Mouse (Mus musculus) 416B (cell line): ENCODE measurements at regions not wholly inside any gene's neighbourhood (a gene's known extent, or its start where the extent isn't known, plus 50 kb on each side); places are given as distances from the start of the nearest gene placed in this dataset.
"Not testable (repeated sequence)": the region's sequence is repeated elsewhere in the genome, so short reads cannot be mapped to it uniquely, and the experiment has no call there.

ENCODE experiments used
- DNase-seq: peaks from one replicate; pipeline ENCODE4 v3.0.0; 2011; ENCODE audit warnings: low read depth

DNA sequence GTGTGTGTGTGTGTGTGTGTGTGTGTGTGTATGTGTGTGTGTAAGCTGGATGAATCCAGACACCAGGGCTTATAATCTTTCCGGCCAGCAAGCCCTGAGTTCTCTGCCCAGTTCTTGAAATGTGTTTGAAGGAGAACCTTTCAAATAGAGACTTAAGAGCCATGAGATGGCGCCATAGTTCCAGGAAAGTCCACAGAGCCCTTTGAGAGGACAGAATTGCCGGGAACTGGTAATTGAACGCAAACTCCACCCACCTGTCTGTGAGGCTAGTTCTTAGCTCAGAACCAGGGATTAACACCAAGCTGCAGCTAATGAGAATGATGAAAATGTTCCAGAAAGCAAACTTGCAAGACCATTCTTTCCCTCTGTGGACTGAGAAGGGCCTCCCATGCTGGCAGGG lies 72.2 kb downstream of the Trim42 start:
- DNase-seq, result peak; percentile 45

DNA sequence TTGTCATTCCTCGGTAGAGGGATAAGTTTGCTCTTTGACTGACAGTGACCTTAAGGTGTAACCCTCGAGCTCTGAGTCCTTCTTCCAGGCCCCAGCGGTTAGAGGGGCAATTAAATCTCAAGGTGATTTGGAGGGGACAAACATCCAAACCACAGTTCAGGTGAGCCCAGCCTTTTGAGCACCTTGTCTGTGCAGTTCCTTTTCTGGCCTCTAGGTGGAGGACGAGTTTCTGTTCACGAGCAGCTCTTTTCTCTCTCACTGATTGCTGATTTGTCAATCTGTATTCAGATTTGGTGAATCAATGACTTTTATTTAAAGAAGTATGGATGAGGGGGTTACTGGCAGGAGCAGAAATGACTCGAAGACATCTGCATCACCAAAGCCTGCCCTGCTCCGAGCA lies 74.0 kb downstream of the Trim42 start:
- peak; percentile 8 for DNase-seq

DNA sequence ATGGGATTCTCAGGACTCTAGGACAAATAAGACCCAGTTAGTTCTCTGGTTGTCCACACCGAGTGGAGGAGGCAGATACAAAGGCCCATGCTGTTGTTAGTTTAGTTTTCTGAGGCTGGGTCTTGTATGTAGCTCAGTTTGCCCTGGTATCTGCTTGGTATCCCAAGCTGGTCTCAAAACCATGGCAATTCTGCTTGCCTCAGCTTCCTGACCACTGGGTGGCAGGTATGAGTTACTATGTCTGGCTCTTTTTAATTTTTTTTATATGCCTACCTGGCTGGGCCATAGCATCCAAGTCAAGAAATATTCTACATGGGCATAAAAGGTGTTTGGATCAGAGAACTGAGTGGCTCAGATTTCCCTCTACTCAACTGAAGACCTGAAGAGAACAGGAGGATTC lies 77.9 kb downstream of the Trim42 start:
- no peak for DNase-seq

DNA sequence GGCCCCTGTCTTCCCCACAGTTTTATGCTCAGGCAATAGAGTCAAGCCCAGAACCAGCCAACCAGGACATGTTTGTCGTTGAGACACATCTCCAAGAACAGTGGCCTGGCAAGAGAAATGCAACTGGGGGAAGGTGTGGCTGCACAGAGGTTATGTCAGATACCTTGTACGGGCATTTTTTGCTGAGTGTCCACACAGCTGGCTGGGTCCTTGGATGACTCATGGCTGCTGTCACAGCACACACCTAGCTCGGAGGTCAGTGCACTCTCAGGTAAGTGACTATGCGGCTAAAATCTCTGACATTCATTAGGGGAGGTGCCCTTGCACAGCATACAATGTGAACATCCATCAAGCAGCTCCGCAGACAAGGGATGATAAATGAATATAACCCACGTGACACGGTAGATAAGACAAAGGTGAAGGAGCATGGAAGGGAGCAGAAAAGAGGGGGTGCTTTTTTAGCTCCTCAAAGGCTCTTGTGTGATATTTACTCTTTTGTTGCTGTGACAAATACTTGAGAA lies 85.4 kb downstream of the Trim42 start:
- no peak for DNase-seq

DNA sequence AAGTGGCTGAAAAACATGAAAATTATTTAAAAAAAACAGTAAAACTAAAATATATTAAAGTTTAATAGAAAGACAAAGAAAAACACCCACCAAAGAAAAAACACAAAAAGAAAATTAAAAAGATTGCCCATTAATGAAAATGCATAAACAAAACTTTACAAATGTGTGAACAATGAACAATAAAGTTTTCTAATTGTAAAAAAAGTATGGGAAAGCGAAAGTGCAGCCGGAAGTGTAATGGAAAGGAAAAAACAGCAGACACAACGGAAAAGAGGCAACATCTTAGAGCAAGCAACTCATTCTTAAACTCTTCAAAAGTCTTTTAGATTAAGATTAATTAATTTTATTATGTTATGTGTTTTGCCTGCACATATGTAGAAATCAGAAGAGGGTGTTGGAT lies 87.7 kb downstream of the Trim42 start:
- peak; percentile 41 for DNase-seq

DNA sequence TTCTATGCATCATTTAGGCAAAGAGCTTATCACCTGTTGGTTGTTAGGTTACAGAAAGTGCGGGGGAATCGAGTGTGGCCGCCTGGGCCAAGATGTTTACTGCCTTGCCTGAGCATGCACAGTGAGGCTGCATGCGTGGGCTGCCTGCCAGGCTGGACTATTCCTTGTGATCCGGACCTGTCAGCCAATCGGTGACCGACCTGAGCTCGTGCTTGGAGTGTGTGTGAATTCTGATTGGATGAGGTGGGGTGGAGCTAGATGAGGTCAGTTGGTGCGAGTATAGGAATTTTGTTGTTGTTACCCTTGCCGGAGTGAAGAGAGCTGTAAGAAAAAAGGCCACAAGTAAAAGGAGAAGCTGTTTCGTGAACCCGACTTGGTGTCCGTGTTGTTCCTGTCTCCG lies 94.3 kb downstream of the Trim42 start:
- DNase-seq, result not testable (repeated sequence)

DNA sequence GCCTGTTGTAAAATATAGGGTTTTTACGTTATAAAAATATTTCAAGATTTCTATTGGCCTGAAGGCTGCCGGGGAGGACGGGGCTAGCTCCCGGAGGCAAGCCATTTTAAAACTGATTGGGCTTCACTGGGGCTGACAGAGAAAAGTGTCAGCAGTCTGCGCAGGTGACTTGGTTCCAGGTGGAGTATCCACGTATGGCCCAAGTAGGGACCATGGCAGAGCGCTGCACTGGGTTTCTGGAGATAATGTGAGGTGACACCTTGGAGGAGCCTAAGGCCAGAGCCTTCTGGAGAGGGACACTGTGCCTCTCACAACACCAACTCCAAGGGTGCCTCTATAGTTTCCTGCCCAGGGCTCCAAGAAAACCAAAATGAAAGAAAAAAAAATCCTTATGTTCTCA lies 95.9 kb downstream of the Trim42 start:
- DNase-seq, result no peak

DNA sequence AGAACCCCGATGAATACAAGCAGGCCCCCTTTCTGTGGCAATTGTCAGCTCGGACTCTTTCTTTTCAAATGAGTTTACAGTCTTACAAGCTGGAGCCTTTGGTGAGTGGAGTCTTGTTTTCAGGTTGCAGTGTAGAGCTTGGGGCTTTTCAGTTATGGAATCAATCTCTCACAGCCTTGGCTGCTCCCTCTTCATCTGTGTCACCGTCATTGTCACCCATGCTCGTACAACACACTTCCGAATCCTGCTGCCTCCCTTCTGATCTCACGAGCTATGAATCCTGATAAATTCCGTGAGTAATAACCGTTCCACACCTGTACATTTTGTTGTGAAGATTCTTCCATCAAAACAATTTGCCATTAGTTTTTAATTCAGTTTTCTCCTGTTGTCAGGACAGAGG lies 97.7 kb downstream of the Trim42 start:
- DNase-seq, result no peak

DNA sequence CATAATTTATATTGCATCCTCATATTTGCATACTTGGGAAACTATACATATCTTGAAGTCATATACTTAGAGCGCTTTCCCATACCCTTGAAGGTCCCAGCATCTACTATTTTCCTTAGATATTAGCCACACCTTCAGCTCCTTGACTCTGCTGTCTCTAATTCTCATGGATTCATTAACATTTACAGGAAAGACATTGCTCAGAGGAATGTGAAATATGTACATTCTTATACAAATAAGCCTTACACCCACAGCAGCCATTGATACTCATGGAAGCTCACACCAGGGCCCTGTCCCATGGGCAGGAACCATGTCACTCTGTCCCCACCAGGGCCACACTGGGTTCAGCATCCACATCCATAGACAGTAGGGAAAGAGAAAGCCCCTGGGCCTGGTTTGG lies 122.1 kb downstream of the Trim42 start:
- no peak for DNase-seq

DNA sequence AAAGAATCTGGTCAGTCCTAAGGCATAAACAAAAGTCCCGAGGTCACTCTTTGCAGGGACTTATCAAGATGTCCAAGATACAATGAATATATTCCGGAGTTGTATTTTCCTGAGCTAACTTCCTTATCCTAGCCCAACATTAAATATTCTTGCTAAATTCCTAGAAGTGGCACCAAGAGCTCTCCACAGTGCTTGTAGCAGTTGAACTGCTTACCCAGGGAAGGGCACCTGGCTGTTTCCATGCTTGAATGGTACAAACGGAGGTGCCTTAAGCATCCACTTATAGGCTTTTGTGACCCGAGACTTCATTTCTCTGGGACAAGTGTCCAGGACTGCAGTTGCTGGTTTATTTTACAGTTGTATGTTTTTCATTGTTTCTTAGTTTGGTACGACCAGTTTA lies 115.1 kb upstream of the Slc25a36 start:
- DNase-seq, result no peak

DNA sequence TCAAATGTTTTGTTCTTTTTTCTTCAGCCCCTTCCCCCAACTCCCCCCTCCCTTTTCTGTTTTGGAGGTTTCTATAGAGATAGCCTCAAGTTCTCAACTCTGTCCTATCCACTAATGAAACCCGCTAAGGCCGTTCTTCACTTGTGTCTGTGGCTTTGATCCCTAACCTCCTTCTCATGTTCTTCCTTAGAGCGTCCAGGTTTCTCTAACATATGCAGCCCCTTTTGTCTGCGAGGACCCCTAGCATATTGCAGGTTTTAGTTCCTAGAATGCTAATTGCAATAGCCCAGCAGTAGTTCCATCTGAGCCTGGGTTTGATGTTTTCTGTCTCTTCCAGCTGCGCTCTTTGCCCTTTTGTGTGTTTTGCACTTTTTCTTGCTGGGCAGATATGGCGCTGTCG lies 113.6 kb upstream of the Slc25a36 start:
- DNase-seq, result no peak

DNA sequence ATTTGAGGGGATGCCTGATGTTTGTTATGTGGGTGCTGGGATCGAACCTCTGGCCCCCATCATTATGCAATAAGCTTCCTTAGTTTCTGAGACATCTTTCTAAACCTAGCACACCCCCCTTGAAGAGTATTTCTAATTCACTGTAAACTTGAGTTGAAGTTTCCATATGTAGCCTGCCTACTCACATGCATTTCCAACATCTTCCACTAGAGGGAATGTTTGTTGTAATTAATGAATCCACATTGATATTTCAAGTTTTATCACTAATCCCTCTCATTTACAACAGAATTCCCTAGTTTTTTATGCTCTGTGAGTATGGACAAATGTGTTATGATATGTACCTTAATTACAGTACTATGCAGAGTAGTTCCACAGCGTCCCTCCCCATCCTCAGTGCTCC lies 103.8 kb upstream of the Slc25a36 start:
- DNase-seq, result peak; percentile 34

DNA sequence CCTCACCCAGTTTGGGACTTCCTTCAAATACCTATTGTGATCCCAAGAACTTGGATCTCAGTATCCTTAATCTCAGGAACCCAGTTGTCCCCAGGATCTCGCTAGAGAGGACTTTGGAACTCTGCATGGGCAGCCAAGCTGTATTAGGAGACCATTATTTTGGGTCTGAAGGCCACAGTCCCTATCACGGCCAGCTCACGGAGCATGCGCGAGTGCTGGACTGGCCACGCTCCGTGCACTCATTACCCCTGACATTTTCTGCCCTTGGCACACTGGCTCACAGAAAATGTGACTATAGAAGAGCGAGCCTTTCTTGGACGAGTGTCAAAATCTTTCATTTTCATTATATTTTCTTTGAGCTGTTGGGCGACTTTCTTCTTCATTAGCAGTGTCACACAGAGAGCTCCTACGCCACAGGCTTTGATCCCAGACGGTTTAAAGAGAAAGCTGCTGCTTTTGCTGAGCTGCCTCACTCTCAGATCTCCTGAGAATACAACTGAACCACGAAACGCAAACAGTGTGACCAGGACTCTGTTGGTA lies 79.4 kb upstream of the Slc25a36 start:
- no peak for DNase-seq

DNA sequence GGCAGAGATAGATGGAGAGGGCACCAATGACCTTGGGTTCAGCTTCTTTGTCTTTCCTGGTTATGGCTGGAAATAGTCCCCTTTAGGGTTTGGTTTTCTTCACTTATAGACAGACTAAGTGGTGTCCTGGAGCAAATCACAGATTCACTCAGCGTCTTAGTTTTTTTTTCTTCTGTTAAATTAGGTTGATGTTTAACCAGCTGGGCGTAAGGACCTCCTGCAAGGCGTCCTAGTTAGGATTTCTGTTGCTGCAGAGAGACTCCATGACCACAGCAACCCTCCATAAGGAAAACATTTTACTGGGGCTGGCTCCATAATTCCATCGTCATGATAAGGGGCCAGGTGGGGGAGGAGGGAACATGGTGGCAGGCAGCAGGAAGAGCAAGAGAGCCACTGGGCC lies 78.7 kb upstream of the Slc25a36 start:
- DNase-seq, result no peak

DNA sequence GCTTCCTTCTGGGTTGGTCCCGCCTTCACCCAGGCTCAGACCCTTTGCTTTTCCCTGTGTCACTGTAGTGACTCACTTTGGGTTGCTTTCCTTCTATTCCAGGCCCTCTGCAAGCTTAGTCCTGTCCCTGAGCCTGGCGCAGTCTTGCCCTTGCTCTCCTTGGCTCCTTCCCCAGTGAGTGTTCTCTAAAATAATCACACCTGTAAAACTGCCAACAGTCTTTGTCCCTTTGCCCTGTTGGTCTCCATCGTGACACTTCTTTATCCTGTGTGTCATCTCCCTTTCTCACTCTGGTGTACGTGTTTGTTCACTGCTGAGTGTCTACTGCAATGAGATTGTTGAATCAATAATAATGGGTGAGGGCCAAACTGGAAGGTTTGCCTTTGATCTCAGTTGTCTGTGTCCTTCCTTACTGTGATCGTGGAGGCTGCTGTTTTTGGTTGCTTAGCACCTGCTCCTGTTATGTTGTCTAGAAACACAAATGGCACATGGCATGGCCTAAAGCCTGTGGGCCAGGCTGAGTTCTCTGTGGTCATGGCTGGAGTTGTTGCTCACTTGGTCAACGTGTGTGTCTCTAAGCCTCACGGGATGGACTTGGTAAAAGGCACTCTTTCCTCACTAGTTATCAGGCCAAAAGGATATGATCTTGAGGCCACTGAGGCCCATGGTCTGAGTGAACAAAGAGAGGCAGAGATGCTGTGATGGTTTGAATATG lies 77.8 kb upstream of the Slc25a36 start:
- DNase-seq, result no peak

DNA sequence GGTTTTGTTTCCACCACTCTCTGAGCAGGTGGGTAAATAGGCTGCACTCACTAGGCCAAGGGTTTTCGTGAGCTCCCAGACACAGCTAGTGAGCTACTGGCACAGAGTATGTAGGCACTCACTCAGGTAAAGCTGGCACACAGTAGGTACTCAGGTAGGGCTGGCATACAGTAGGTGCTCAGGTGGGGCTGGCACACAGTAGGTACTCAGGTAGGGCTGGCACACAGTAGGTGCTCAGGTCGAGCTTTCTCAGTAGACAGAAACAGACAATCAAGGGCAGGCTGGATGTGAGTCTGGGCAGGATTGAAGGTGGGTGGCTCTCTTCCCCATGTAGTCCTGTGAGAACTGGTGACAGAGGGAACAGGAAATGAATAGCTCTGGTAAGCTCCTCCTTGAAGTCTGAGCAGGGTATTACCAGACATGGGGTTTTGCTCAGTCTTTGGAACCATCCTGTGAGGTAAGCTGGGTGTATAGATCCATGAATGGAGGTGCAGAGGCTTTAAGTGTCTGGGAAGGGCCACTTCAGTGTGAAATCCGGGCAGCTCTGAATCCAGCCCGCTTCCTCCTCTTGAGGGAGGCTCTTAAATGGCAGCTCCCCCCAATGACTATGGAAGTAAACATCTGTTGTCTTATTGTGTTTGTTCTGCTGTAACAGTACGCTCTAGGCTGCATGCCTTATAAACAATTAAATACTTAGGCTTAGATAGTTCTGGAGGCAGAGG lies 62.4 kb upstream of the Slc25a36 start:
- peak; percentile 16 for DNase-seq

DNA sequence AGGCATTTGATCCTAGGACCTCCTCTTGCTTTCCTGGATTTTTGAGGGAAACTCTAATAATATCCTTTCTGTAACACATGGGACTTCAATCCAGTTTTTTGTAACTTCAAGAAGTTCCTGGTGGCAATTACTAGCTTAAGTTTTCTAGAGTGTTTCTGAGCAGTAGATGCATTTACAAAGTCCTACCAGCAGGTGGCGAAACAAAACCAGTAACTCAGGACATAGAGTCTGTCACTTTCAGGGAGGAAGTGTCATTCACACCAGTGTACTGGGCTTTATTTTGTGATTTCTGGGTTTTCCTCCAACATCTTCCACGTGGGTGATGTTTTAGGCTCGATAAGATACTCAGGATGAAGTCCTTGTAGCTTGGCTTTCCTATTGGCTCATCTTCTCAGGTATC lies 61.1 kb upstream of the Slc25a36 start:
- peak; percentile 67 for DNase-seq

DNA sequence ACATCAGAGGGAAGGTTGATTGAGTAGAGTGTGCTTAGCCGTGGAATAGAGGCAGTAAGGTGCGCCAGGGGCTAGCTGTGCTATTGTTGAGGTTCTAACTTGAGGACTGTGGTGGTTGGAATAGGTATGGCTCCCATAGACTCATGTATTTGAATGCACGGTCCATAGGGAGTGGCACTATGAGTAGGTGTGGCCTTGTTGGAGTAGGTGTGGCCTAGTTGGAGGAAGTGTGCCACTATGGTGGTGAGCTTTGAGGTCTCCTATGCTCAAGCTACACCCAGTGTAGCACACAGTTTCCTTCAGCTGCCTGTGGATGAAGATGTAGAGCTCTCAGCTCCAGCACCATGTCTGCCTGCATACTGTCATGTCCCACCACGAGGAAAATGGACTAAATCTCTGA lies 60.5 kb upstream of the Slc25a36 start:
- no peak for DNase-seq

DNA sequence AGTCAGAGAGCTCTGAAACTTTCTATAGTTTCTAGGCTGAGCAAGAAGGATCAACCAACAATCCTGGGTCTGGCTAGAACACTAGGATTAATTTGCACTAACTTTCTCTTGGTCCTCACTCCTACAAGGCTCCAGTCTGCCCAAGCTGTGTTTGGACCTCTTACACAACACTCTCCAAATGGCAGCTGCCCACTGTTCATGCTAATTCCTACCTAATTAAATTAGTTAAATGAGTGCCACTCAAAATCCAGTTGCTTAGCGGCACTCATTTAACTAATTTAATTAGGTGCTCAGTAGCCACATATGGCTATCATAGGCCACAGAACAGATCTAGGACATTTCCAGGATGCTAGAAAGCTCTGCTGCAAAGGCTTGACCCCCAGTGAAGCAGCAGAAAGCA lies 59.9 kb upstream of the Slc25a36 start:
- DNase-seq, result no peak

DNA sequence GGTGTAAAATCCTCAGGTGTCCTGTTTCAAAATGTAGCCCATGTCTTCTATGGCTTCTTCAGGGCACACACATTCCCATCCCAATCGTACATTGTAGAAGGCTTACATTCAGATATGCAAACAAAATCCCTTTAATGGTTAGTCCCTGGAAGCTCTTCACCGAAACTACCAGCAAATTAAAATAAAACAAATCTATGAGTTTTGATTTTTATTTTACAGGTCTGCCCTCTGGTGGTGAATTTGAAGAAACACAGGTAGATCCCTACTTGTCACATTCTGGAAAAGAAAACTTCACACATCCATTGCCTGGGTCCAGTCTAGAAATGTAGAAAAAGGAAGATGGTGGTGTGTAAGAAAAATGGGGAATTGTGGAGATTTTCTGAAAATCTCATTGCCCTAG lies 51.5 kb upstream of the Slc25a36 start:
- peak; percentile 50 for DNase-seq
